ENCODE assay signal across 8 mouse cellular contexts in the genomic region with DNA sequence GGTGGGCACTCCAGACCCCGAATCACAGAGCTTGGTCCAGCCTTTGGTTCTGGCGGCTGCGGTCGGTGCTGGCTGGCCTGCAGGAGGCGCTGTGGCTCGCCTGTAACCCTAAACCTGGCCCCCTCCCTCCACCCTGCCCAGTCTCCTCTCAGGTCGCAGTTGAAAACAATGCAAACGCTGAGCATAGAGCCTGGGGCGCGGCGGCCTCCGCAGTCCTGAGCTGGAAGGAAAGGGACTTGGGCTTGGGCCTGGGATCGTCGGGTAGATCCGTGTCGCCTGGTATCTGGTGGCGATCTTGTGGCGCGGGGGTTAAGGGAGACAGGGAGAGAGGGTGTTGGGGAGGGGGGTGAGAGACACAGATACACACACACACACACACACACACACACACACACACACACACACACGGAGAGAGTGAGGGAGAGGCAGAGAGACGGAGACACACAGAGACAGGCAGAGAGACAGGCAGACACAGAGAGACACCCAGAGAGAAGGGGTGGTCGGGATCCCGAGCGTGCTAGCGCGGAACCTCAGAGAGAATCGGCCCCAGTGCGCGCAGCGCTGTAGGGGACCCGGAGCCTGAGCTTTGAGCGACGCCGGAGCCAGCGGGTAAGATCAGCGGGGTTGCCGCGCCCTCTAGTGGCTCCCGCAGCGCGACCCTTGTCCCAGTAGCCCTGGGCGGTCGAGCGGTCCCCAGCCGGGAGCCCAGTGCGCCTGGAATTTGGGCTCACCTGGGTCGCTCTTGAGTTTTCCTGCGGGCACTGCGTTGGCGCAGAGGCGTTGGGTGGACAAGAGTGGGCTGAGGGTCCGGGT. TPM values are rescaled to one million over a fixed set of nuclear protein-coding genes. Genes with fewer than 3 reads are reported as not detected.
A peak's percentile ranks its signal among the peaks of the same experiment; 100 is the strongest.
DNase-seq lines count a peak whose midpoint lies in the region; ATAC-seq lines count a peak whose summit lies in the region.

No protein-coding gene starts in this region.

- intact Hi-C loops in left cerebral cortex, postnatal 25 days (cut with DNase I): loop anchor here (1.0 to 10.0 kb wide), 11 partner anchors 359 to 1469 kb away; a partner anchor contains a TSS

- peak; percentile 82 for ATAC-seq in common myeloid progenitor, adult 5-6 weeks (replicated peaks; ENCODE audit: low read depth, poor library complexity, severe bottlenecking)
- peak; percentile 57 for ATAC-seq in inflammation-experienced regulatory T-cells, adult 6 months
- peak; percentile 81 for ATAC-seq in megakaryocyte-erythroid progenitor cell, adult 5-6 weeks (replicated peaks; ENCODE audit: low FRiP score, low TSS enrichment, poor library complexity, severe bottlenecking)

- peak; percentile 90 for DNase-seq in adipocyte (ENCODE audit: low spot score)
- DNase-seq in gastrocnemius, postnatal 25 days: peak; percentile 75
- DNase-seq in left cerebral cortex, postnatal 25 days (ENCODE audit: low spot score in 2 of 2): peak; percentile 75 to 77
- peak; percentile 48 to 55 for DNase-seq in right cerebral cortex, postnatal 36 days (ENCODE audit: low spot score in 2 of 2)
- peak; percentile 78 to 88 for DNase-seq in urinary bladder, postnatal 36 days (ENCODE audit: low spot score in 2 of 2)

RNA-seq across cellular contexts. Expression of a gene that starts 3.9 kb away (rescaled TPM):
- 0.05 TPM in 1 of 2 replicates, not detected in the other for total RNA-seq in common myeloid progenitor, adult 5-6 weeks (2017)
- 10 to 100 TPM; 16.1 to 18.0 TPM for total RNA-seq in gastrocnemius, postnatal 25 days (2021)
- not detected for polyA plus RNA-seq in inflammation-experienced regulatory T-cells, adult 6 months (2017; shearing (Covaris generic))
- 10 to 100 TPM; 45.5 to 45.7 TPM for total RNA-seq in left cerebral cortex, postnatal 25 days (2021)
- not detected in 2 replicates for total RNA-seq in megakaryocyte-erythroid progenitor cell, adult 5-6 weeks (2014; fragmentation: Nextera tagmentation)
- total RNA-seq in megakaryocyte-erythroid progenitor cell, adult 5-6 weeks (2017): not detected in 2 replicates

Comparison
In these comparisons a context has a peak if more than half of its experiments do, and no peak if none do; other contexts are left out.
1. Peak in every context shown above with its lines: DNase-seq and ATAC-seq.
2. RNA of a gene that starts 3.9 kb away (total RNA-seq): 45.5 to 45.7 TPM in left cerebral cortex, postnatal 25 days and 16.1 to 18.0 TPM in gastrocnemius, postnatal 25 days; 0.05 TPM in common myeloid progenitor, adult 5-6 weeks and not detected in megakaryocyte-erythroid progenitor cell, adult 5-6 weeks; every median in the first group is over 10 times any median in the second.